Mouse (Mus musculus) intestine, embryonic 16.5 days (tissue): ENCODE data around the gene Gm26558. TPM values are rescaled to one million over a fixed set of nuclear protein-coding genes. Genes with fewer than 3 reads are reported as not detected.

Experiments used
- ATAC-seq: fragments of 200-750 bp; cut with Nextera tagmentation; 2 replicates; pipeline ENCODE4 v1.8.0; 2017; ENCODE audit warnings: moderate TSS enrichment, moderate library complexity
- H3K27ac ChIP-seq: fragments of 300-500 bp; sonication (generic); 2 replicates; pipeline ENCODE4 v1.5.1; 2014; ENCODE audit warnings: mild to moderate bottlenecking, low read length
- H3K27me3 ChIP-seq: fragments of 300-500 bp; sonication (generic); replicated peaks from 2 replicates; pipeline ENCODE4 v1.6.1; 2014; ENCODE audit warnings: low read length, control low read depth, mixed read lengths; ENCODE audit not compliant: control insufficient read depth, insufficient read depth
- H3K36me3 ChIP-seq: fragments of 300-500 bp; sonication (generic); 2 replicates; pipeline ENCODE4 v1.6.1; 2014; ENCODE audit warnings: low read length, control low read depth; ENCODE audit not compliant: control insufficient read depth, insufficient read depth
- H3K4me1 ChIP-seq: fragments of 300-500 bp; sonication (generic); 2 replicates; pipeline ENCODE4 v1.6.1; 2014; ENCODE audit warnings: low read length, control low read depth, mixed read lengths; ENCODE audit not compliant: control insufficient read depth, insufficient read depth
- H3K4me2 ChIP-seq: fragments of 300-500 bp; sonication (generic); 2 replicates; pipeline ENCODE4 v1.6.1; 2014; ENCODE audit warnings: low read depth, low read length, control low read depth
- H3K4me3 ChIP-seq: fragments of 300-500 bp; sonication (generic); 2 replicates; pipeline ENCODE4 v1.5.1; 2014; ENCODE audit warnings: mild to moderate bottlenecking, low read length
- H3K9ac ChIP-seq: fragments of 300-500 bp; sonication (generic); 2 replicates; pipeline ENCODE4 v1.6.1; 2014; ENCODE audit warnings: low read depth, low read length
- H3K9me3 ChIP-seq: fragments of 300-500 bp; sonication (generic); 2 replicates; pipeline ENCODE4 v1.6.1; 2016; ENCODE audit warnings: low read length, control low read depth; ENCODE audit not compliant: control insufficient read depth
- WGBS: fragments of 180-500 bp; shearing (Covaris S2); extraction: QIAGEN DNeasy Blood & Tissue Kit; methylation state at CpG from one replicate; pipeline ENCODE4 v1.1.7; 2014; 5-methylcytosine and 5-hydroxymethylcytosine counted together
- polyA plus RNA-seq: library from polyadenylated mRNA; unstranded; fragments of >200 nt; fragmentation: Nextera tagmentation; extraction: Ambion mirVana; gene quantifications from 2 replicates; pipeline ENCODE4 v1.2.1, GENCODE M21; 2015

The Gm26558 gene
- polyA plus RNA-seq, 1 experiment from 2014 or later: 2.5 TPM

GRCm38 (mm10) chr2:70657083-70657482, 4.8 kb downstream of the Gm26558 start:
- H3K27ac ChIP-seq: peak overlapping the region; percentile 8
- ATAC-seq: no peak
- 59% methylated on average over 7 of the region's 7 CpGs for WGBS
- peaks cover 7% of the 10 kb centered on the region; the same call in 1 of the 2 replicates for H3K4me1 ChIP-seq
- H3K27me3 ChIP-seq: no peaks in the 10 kb centered on the region
- H3K4me3 ChIP-seq: no peak overlapping the region
- H3K36me3 ChIP-seq: no peaks in the 10 kb centered on the region
- H3K4me2 ChIP-seq: peak overlapping the region; percentile 40
- H3K9ac ChIP-seq: 0 out of 2 replicates have a peak overlapping the region, but pooled peaks have one; percentile 8
- H3K9me3 ChIP-seq: no peaks in the 10 kb centered on the region

- Histone ChIP-seq H3K27me3 (no peaks in the 10 kb centered on the region), H3K9ac (no peak overlapping the region), H3K4me1 (no peaks in the 10 kb centered on the region), H3K4me2 (no peak overlapping the region), H3K27ac (no peak overlapping the region), H3K4me3 (no peak overlapping the region), H3K9me3 (no peaks in the 10 kb centered on the region), H3K36me3 (no peaks in the 10 kb centered on the region)
- WGBS: 45% methylated on average over 6 of the region's 6 CpGs
- ATAC-seq: peak; percentile 87
These were observed 10.1 kb downstream of the Gm26558 start for GRCm38 (mm10) chr2:70651820-70652219.

GRCm38 (mm10) chr2:70649471-70649870, 12.4 kb downstream of the Gm26558 start:
- Histone ChIP-seq H3K9ac (no peak overlapping the region), H3K27me3 (no peaks in the 10 kb centered on the region), H3K9me3 (no peaks in the 10 kb centered on the region), H3K4me1 (no peaks in the 10 kb centered on the region), H3K4me3 (no peak overlapping the region), H3K4me2 (no peak overlapping the region), H3K27ac (no peak overlapping the region), H3K36me3 (no peaks in the 10 kb centered on the region)
- 96% methylated on average over 4 of the region's 4 CpGs for WGBS
- ATAC-seq: no peak

- no peak overlapping the region for H3K4me3 ChIP-seq
- no peak for ATAC-seq
- H3K27me3 ChIP-seq: no peaks in the 10 kb centered on the region
- H3K36me3 ChIP-seq: no peaks in the 10 kb centered on the region
- WGBS: 84% methylated on average over 5 of the region's 5 CpGs
- no peak overlapping the region for H3K9ac ChIP-seq
- H3K27ac ChIP-seq: no peak overlapping the region
- H3K9me3 ChIP-seq: no peaks in the 10 kb centered on the region
- no peaks in the 10 kb centered on the region for H3K4me1 ChIP-seq
- H3K4me2 ChIP-seq: no peak overlapping the region
These were observed 13.6 kb downstream of the Gm26558 start for GRCm38 (mm10) chr2:70648271-70648670.

GRCm38 (mm10) chr2:70647681-70648080, 14.2 kb downstream of the Gm26558 start:
- H3K27me3 ChIP-seq: no peaks in the 10 kb centered on the region
- no peak overlapping the region for H3K27ac ChIP-seq
- no peak overlapping the region for H3K4me3 ChIP-seq
- no peak for ATAC-seq
- 51% methylated on average over 4 of the region's 4 CpGs for WGBS
- no peaks in the 10 kb centered on the region for H3K36me3 ChIP-seq
- H3K4me1 ChIP-seq: no peaks in the 10 kb centered on the region
- no peaks in the 10 kb centered on the region for H3K9me3 ChIP-seq
- H3K9ac ChIP-seq: no peak overlapping the region
- H3K4me2 ChIP-seq: no peak overlapping the region

DNA sequence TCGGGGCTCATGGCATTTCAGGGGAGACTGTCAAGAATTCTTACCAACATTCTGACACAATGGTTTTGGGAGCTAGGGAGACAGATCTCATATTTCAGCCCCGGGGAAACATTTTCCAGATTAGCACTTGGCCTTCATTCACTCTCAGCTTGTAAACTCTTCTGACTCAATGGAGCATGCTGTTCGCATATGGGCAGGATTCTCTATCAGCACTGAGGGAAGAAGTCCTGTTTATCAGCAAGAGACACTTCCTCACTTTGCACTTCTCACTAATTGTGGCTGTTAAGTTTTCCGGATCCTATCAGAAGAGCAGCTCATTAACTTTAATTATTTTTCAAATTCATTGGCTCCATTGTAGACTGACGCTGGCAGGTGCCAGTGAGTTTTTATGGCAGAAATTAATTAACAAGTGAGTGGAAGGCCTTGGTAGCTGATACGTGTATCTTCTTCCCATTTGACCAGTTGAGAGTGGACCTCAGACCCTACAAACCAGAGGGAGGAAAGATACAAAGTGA, 16.6 kb downstream of the Gm26558 start:
- no peaks in the 10 kb centered on the region for H3K27me3 ChIP-seq
- no peak overlapping the region for H3K4me3 ChIP-seq
- H3K9me3 ChIP-seq: no peaks in the 10 kb centered on the region
- H3K36me3 ChIP-seq: no peaks in the 10 kb centered on the region
- H3K9ac ChIP-seq: no peak overlapping the region
- WGBS: 83% methylated on average over 6 of the region's 6 CpGs
- no peak overlapping the region for H3K4me2 ChIP-seq
- no peaks in the 10 kb centered on the region for H3K4me1 ChIP-seq
- no peak overlapping the region for H3K27ac ChIP-seq
- ATAC-seq: no peak

DNA sequence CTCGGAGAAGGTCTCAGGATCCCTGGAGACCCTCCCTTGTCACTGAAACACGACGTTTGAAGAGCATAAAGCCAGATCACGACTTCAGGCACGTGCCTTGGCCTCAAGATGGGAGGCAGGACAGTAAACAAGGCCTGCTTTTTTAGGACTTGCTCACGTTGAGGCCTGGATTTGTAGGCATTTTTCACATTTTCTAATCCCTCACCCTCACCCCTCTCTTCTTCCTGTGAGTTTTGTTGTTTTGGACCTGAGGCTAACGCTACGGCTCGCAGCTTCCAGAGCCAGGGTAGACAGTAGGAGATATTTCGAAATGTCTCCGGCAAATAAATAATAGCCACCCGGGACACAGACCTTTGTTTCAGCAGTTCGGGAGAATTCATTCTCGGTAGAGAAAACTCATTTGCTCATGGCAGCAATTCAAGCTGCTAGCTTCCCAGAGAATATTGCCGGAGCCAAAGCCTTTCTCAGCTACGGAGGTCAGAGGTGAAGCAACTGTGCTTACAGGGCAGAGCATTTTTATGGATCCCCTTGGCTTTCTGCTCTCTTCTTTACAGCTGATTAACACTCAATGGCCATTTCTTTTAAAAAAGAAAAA, 18.8 kb downstream of the Gm26558 start:
- ATAC-seq: no peak
- H3K36me3 ChIP-seq: no peaks in the 10 kb centered on the region
- no peak overlapping the region for H3K4me2 ChIP-seq
- WGBS: 50% methylated on average over 16 of the region's 16 CpGs
- no peaks in the 10 kb centered on the region for H3K27me3 ChIP-seq
- no peak overlapping the region for H3K9ac ChIP-seq
- H3K27ac ChIP-seq: no peak overlapping the region
- no peak overlapping the region for H3K4me3 ChIP-seq
- no peaks in the 10 kb centered on the region for H3K9me3 ChIP-seq
- no peaks in the 10 kb centered on the region for H3K4me1 ChIP-seq

GRCm38 (mm10) chr2:70640968-70641367, 20.9 kb downstream of the Gm26558 start:
- Histone ChIP-seq H3K27ac (no peak overlapping the region), H3K4me1 (no peaks in the 10 kb centered on the region), H3K4me3 (no peak overlapping the region), H3K4me2 (no peak overlapping the region), H3K27me3 (no peaks in the 10 kb centered on the region), H3K36me3 (no peaks in the 10 kb centered on the region), H3K9me3 (no peaks in the 10 kb centered on the region), H3K9ac (no peak overlapping the region)
- ATAC-seq: no peak

GRCm38 (mm10) chr2:70634028-70634690, 27.7 kb downstream of the Gm26558 start:
- Histone ChIP-seq H3K4me1 (no peaks in the 10 kb centered on the region; the same call in 1 of the 2 replicates), H3K27me3 (no peaks in the 10 kb centered on the region), H3K9me3 (no peaks in the 10 kb centered on the region), H3K27ac (no peak overlapping the region), H3K9ac (no peak overlapping the region), H3K36me3 (no peaks in the 10 kb centered on the region), H3K4me3 (no peak overlapping the region), H3K4me2 (no peak overlapping the region)
- WGBS: 88% methylated on average over 5 of the region's 5 CpGs
- ATAC-seq: no peak
